Mouse (Mus musculus) lung, postnatal 0 days (tissue): ENCODE data around the gene Cdnf. TPM values are rescaled to one million over a fixed set of nuclear protein-coding genes. Genes with fewer than 3 reads are reported as not detected.

ENCODE experiments used
- ATAC-seq: fragments of 200-750 bp; cut with Nextera tagmentation; 2 replicates; pipeline ENCODE4 v1.8.0; 2017; ENCODE audit warnings: moderate library complexity
- DNase-seq: peaks from one replicate; pipeline ENCODE4 v3.0.0-alpha.2; 2016; ENCODE audit warnings: low spot score
- H3K27ac ChIP-seq: fragments of 300-500 bp; sonication (generic); 2 replicates; pipeline ENCODE4 v1.5.1; 2014; ENCODE audit warnings: antibody characterized with exemption, mild to moderate bottlenecking, low read length, mixed read lengths
- H3K27me3 ChIP-seq: fragments of 300-500 bp; sonication (generic); replicated peaks from 2 replicates; pipeline ENCODE4 v1.6.1; 2014; ENCODE audit warnings: low read length, mixed read lengths; ENCODE audit not compliant: insufficient read depth
- H3K36me3 ChIP-seq: fragments of 300-500 bp; sonication (generic); 2 replicates; pipeline ENCODE4 v1.6.1; 2014; ENCODE audit warnings: low read length, mixed read lengths; ENCODE audit not compliant: insufficient read depth
- H3K4me1 ChIP-seq: fragments of 300-500 bp; sonication (generic); 2 replicates; pipeline ENCODE4 v1.6.1; 2014; ENCODE audit warnings: antibody characterized with exemption, low read depth, low read length, mixed read lengths; ENCODE audit not compliant: insufficient read depth
- H3K4me2 ChIP-seq: fragments of 300-500 bp; sonication (generic); replicated peaks from 2 replicates; pipeline ENCODE4 v1.6.1; 2014; ENCODE audit warnings: low read depth, mild to moderate bottlenecking, low read length, moderate library complexity, mixed read lengths
- H3K4me3 ChIP-seq: fragments of 300-500 bp; sonication (generic); 2 replicates; pipeline ENCODE4 v1.5.1; 2014; ENCODE audit warnings: low read depth, low read length
- H3K9ac ChIP-seq: fragments of 300-500 bp; sonication (generic); replicated peaks from 2 replicates; pipeline ENCODE4 v1.6.1; 2014; ENCODE audit warnings: low read depth, mild to moderate bottlenecking
- H3K9me3 ChIP-seq: fragments of 300-500 bp; sonication (generic); 2 replicates; pipeline ENCODE4 v1.6.1; 2016; ENCODE audit warnings: low read length, mixed read lengths
- CTCF ChIP-seq: IDR thresholded peaks from 2 replicates; pipeline ENCODE4 v1.5.1; 2016; ENCODE audit warnings: antibody characterized with exemption, mild to moderate bottlenecking
- EP300 ChIP-seq: IDR thresholded peaks from 2 replicates; pipeline ENCODE4 v1.6.1; 2016; ENCODE audit warnings: antibody characterized with exemption, mild to moderate bottlenecking, control low read depth
- WGBS: fragments of 180-500 bp; shearing (Covaris S2); extraction: QIAGEN DNeasy Blood & Tissue Kit; methylation state at CpG from one replicate; pipeline ENCODE4 v1.1.7; 2014; 5-methylcytosine and 5-hydroxymethylcytosine counted together
- polyA plus RNA-seq: library from polyadenylated mRNA; unstranded; fragments of >200 nt; fragmentation: Nextera tagmentation; extraction: Ambion mirVana; gene quantifications from 2 replicates; pipeline ENCODE4 v1.2.1, GENCODE M21; 2015

Cdnf gene
- polyA plus RNA-seq, 1 experiment from 2014 or later: 0.42 TPM

DNA sequence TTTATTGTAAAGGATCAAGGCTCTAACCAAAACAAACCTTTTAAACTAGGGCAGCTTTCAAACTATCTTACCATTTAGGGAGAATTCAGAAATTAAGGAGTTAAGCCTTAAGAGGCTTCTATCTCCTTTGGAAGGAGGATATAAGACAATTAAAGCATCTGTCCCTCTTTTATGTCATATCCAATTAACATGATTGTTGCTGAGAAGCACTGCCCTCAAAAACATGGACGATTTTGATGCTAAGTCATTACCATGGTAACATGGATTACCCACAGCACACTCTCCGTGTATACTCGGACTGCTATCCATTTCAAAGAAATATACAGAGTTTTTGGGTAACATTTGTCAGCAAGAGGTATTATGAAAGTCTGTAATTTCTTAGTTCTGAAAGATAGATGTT, 23.0 kb upstream of the Cdnf start:
- WGBS: 88% methylated on average over 3 of the region's 3 CpGs
- no peak overlapping the region for H3K4me2 ChIP-seq
- ATAC-seq (no peak), DNase-seq (no peak)
- peaks cover 15% of the 10 kb centered on the region; the same call in 1 of the 2 replicates for H3K36me3 ChIP-seq
- no peak overlapping the region for H3K9ac ChIP-seq
- TF ChIP-seq CTCF: no peak
- no peak for TF ChIP-seq EP300
- H3K27me3 ChIP-seq: no peaks in the 10 kb centered on the region
- H3K9me3 ChIP-seq: no peaks in the 10 kb centered on the region
- no peak overlapping the region for H3K27ac ChIP-seq
- no peaks in the 10 kb centered on the region for H3K4me1 ChIP-seq
- H3K4me3 ChIP-seq: no peak overlapping the region

DNA sequence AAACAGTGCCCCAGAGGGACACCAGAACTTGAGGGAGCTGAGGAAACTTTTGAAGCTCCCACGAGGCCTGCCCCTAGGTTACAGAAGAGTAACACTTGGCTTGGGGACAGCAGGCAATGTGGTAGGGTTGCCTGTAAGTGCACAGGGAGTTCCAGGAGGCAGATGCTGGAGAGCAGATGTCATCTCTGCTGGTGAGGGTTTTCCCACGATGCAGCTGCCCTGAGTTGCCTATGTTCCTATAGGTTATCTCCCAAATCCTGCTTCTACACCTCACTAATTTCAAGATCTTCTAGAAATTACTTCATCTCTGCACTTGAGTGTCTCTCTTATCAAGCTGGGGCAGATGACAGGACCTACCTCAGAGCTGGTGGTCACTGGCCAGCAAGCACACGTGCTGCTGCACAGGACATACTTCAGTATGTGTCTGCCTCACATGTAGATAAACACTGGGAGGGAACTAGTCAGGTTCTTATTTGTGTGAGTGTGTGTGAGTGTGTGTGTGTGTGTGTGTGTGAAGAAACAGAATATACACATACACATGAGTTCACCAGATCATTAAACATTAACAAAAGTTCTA, 18.9 kb upstream of the Cdnf start:
- H3K36me3 ChIP-seq: peaks cover 34% of the 10 kb centered on the region
- H3K9ac ChIP-seq: no peak overlapping the region
- H3K4me2 ChIP-seq: no peak overlapping the region
- H3K27ac ChIP-seq: no peak overlapping the region
- WGBS: 79% methylated on average over 3 of the region's 3 CpGs
- TF ChIP-seq CTCF: no peak
- no peak for TF ChIP-seq EP300
- ATAC-seq: no peak
- H3K4me1 ChIP-seq: no peaks in the 10 kb centered on the region
- H3K27me3 ChIP-seq: no peaks in the 10 kb centered on the region
- DNase-seq: no peak
- no peaks in the 10 kb centered on the region for H3K9me3 ChIP-seq
- H3K4me3 ChIP-seq: no peak overlapping the region

DNA sequence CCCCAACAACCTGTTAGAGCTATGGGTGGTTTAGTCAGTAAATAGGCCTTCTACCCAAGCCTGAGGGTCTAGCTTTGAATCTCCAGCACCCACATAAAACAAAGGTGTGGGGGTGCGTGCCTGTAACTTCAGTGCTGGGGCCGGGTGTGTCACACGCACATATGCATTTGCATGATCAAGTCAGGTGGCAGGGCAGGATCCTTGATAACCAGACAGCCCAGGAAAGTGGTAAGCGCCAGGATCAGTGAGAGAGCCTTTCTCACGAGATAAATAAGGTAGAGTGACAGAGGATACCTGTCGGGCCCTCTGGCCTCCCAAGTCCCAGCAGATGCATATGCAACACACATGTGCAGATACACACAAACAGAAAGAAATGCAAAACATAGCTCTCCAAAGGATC, 13.3 kb upstream of the Cdnf start:
- Histone ChIP-seq H3K9me3 (no peaks in the 10 kb centered on the region), H3K27me3 (no peaks in the 10 kb centered on the region), H3K4me2 (no peak overlapping the region), H3K36me3 (peaks cover 34% of the 10 kb centered on the region), H3K4me3 (no peak overlapping the region), H3K27ac (no peak overlapping the region), H3K9ac (no peak overlapping the region), H3K4me1 (no peaks in the 10 kb centered on the region)
- DNase-seq (no peak), ATAC-seq (no peak)
- TF ChIP-seq CTCF: no peak
- TF ChIP-seq EP300: no peak
- WGBS: 92% methylated on average over 6 of the region's 6 CpGs

DNA sequence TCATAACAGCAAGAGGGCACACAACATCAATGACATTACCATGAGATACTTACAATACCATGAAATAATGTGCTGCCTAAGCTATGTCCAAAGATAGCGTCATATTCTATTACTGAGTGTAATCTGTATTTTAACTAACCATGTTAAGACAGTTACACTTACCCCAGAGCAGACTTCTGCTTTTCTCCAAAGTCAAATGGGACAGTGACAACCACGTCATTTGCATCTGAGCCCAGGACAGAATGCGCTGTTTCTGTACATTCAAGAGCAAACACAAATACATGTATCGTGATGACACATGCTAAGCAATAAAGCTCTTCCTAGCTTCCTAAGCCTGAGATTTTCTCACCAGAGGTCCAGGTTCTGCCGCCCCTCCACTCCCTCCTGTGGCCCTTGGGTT, 11.9 kb upstream of the Cdnf start:
- 98% methylated on average over 5 of the region's 5 CpGs for WGBS
- TF ChIP-seq CTCF (no peak), EP300 (no peak)
- H3K4me2 ChIP-seq: no peak overlapping the region
- H3K4me1 ChIP-seq: no peaks in the 10 kb centered on the region
- H3K4me3 ChIP-seq: no peak overlapping the region
- H3K27me3 ChIP-seq: no peaks in the 10 kb centered on the region
- no peaks in the 10 kb centered on the region for H3K9me3 ChIP-seq
- no peak overlapping the region for H3K9ac ChIP-seq
- ATAC-seq (no peak), DNase-seq (no peak)
- peaks cover 30% of the 10 kb centered on the region for H3K36me3 ChIP-seq
- H3K27ac ChIP-seq: no peak overlapping the region

DNA sequence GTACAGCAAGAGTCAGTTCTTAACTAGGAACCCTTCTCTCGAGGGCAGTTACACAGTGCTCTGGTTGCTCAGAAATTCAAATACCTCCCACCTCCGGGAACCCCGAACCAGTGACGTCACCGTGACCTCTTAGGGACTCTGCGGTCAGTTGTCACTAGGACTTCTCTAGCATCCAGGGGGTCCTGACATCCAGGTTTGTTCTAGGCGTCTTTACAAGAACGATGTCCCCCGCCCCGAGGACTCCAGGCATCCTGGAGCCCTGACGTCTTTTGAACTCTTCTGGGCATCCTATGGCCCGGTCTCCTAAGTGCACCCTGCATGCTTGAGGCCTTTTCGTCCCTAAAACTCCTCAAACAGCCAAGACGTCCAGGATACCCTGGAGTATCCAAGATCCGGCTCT, 754 bp upstream of the Cdnf start:
- 0% methylated on average over 15 of the region's 15 CpGs for WGBS

DNA sequence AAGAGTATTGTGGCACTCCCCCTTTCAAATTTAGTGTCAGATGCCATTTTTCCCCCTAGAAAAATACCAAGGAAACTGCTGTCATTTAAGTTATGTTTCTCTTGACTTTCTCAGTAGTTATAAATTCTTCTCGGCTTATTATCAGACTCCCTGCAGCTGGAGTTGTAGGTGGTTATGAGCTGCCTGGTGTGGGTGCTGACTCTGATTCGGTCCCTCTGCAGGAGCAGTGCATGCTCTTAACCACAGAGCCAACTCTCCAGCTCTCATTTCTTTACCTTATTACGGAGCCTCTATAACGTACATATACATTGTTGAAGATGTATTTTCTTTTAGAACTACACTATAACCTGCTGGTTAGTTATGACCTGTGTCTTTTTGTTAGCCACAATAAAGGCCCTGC, 9.7 kb downstream of the Cdnf start:
- Histone ChIP-seq H3K4me1 (no peaks in the 10 kb centered on the region), H3K27me3 (no peaks in the 10 kb centered on the region), H3K27ac (no peak overlapping the region), H3K4me2 (no peak overlapping the region), H3K9ac (no peak overlapping the region), H3K36me3 (no peaks in the 10 kb centered on the region), H3K4me3 (no peak overlapping the region), H3K9me3 (no peaks in the 10 kb centered on the region)
- WGBS: 68% methylated on average over 4 of the region's 4 CpGs
- no peak for ATAC-seq
- no peak for DNase-seq
- TF ChIP-seq EP300 (no peak), CTCF (no peak)

More for the DNA sequence above, 754 bp upstream of the Cdnf start:
- H3K27me3 ChIP-seq: no peaks in the 10 kb centered on the region
- no peak for TF ChIP-seq CTCF
- TF ChIP-seq EP300: no peak
- DNase-seq (peak; percentile 64), ATAC-seq (no peak)
- H3K27ac ChIP-seq: peak overlapping the region; percentile 81
- peak overlapping the region; percentile 86 for H3K4me2 ChIP-seq
- no peaks in the 10 kb centered on the region for H3K9me3 ChIP-seq
- H3K36me3 ChIP-seq: peaks cover 8% of the 10 kb centered on the region; the same call in 1 of the 2 replicates
- peak overlapping the region; percentile 75 for H3K9ac ChIP-seq
- peaks cover 12% of the 10 kb centered on the region; the same call in 1 of the 2 replicates for H3K4me1 ChIP-seq
- peak overlapping the region; percentile 79 for H3K4me3 ChIP-seq

DNA sequence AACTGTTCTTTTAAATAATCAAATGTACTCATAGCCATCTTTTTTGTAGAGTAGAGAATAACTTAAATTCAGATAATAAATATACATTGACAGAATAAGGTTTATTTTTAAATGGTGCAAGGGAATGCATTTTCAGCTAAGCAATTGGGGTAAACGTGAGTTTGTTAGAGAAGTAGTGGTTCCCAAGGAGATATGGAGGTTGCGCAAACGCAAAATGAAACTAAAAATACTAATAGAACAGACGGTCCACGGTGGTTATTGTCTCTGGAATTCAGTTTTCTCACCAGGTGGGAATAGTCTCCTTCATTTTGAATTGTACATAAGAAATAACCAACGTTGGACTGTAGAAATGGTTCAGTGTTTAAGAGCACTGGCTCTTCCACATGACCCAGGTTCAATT, 13.5 kb downstream of the Cdnf start:
- TF ChIP-seq EP300 (no peak), CTCF (no peak)
- H3K4me1 ChIP-seq: no peaks in the 10 kb centered on the region
- H3K36me3 ChIP-seq: no peaks in the 10 kb centered on the region
- H3K9ac ChIP-seq: no peak overlapping the region
- H3K4me3 ChIP-seq: no peak overlapping the region
- ATAC-seq (no peak), DNase-seq (no peak)
- 71% methylated on average over 6 of the region's 6 CpGs for WGBS
- H3K27ac ChIP-seq: no peak overlapping the region
- H3K9me3 ChIP-seq: no peaks in the 10 kb centered on the region
- no peak overlapping the region for H3K4me2 ChIP-seq
- H3K27me3 ChIP-seq: no peaks in the 10 kb centered on the region
